Mouse (Mus musculus) liver, embryonic 14.5 days (tissue): ENCODE measurements around the gene Loxl3. TPM values are rescaled to one million over a fixed set of nuclear protein-coding genes. Genes with fewer than 3 reads are reported as not detected.

Experiments
- ATAC-seq: fragments of 200-750 bp; cut with Nextera tagmentation; 2 replicates; pipeline ENCODE4 v1.8.0; 2017; ENCODE audit warnings: moderate number of reproducible peaks, mild to moderate bottlenecking, moderate library complexity; ENCODE audit not compliant: insufficient read depth
- DNase-seq, 3 experiments: peaks; one replicate each; pipeline ENCODE4 v3.0.0-alpha.2; 2012 to 2013; ENCODE audit warnings: low read depth in 3 of 3, low spot score in 3 of 3
- H3K27ac ChIP-seq: fragments of 300-500 bp; sonication (generic); 2 replicates; pipeline ENCODE4 v1.5.1; 2014; ENCODE audit warnings: moderate library complexity, mild to moderate bottlenecking, control low read depth, inconsistent platforms
- H3K27me3 ChIP-seq: fragments of 300-500 bp; sonication (generic); 2 replicates; pipeline ENCODE4 v1.6.1; 2014; ENCODE audit warnings: mild to moderate bottlenecking, low read length, moderate library complexity; ENCODE audit not compliant: control insufficient read depth, insufficient read depth
- H3K36me3 ChIP-seq: fragments of 300-500 bp; sonication (generic); replicated peaks from 2 replicates; pipeline ENCODE4 v1.6.1; 2014; ENCODE audit warnings: low read depth; ENCODE audit not compliant: control insufficient read depth, insufficient read depth
- H3K4me1 ChIP-seq, 2 experiments: fragments of 200-500 bp in 1 of 2; fragments of 300-500 bp in 1 of 2; sonication (generic) in 1 of 2; replicated peaks; 2 replicates each; pipeline ENCODE4 v1.6.1; 2012 to 2014; ENCODE audit warnings: antibody characterized with exemption in 1 of 2, inconsistent platforms in 1 of 2, low read length in 1 of 2; ENCODE audit not compliant: control insufficient read depth in 2 of 2, insufficient read depth in 2 of 2
- H3K4me2 ChIP-seq: fragments of 300-500 bp; sonication (generic); 2 replicates; pipeline ENCODE4 v1.6.1; 2014; ENCODE audit warnings: low read depth, mild to moderate bottlenecking, control low read depth, moderate library complexity
- H3K4me3 ChIP-seq, 2 experiments: fragments of 200-500 bp in 1 of 2; fragments of 300-500 bp in 1 of 2; sonication (generic) in 1 of 2; 2 replicates each; pipeline ENCODE4 v1.5.1; 2012 to 2014; ENCODE audit warnings: low read depth in 2 of 2, low read length in 2 of 2, mild to moderate bottlenecking in 2 of 2, control low read depth in 1 of 2, inconsistent platforms in 1 of 2, moderate library complexity in 1 of 2; ENCODE audit not compliant: insufficient read depth in 1 of 2
- H3K9ac ChIP-seq: fragments of 300-500 bp; sonication (generic); replicated peaks from 2 replicates; pipeline ENCODE4 v1.6.1; 2014; ENCODE audit warnings: mild to moderate bottlenecking, control low read depth, moderate library complexity
- H3K9me3 ChIP-seq: fragments of 300-500 bp; sonication (generic); 2 replicates; pipeline ENCODE4 v1.6.1; 2016; ENCODE audit warnings: low read length, mixed read lengths; ENCODE audit not compliant: control insufficient read depth
- CTCF ChIP-seq: IDR thresholded peaks from 2 replicates; pipeline ENCODE4 v1.5.1; 2016; ENCODE audit warnings: antibody characterized with exemption, low read depth, control low read depth
- EP300 ChIP-seq: IDR thresholded peaks from 2 replicates; pipeline ENCODE4 v1.6.1; 2016; ENCODE audit warnings: antibody characterized with exemption, low read depth
- WGBS: fragments of 180-500 bp; shearing (Covaris S2); extraction: QIAGEN DNeasy Blood & Tissue Kit; methylation state at CpG from one replicate; pipeline ENCODE4 v1.1.7; 2014; ENCODE audit not compliant: insufficient replicate concordance; 5-methylcytosine and 5-hydroxymethylcytosine counted together
- polyA plus RNA-seq, 2 experiments: library from polyadenylated mRNA; depleted of rRNA in 1 of 2; stranded (reverse) in 1 of 2; unstranded in 1 of 2; fragments of >200 nt; fragmentation: Nextera tagmentation in 1 of 2; extraction: Ambion mirVana in 1 of 2; gene quantifications; 2 replicates each; pipeline versions ENCODE4 v1.2.1 to v1.2.3; 2012 to 2014

The Loxl3 gene
- polyA plus RNA-seq, 2 experiments: 1.1 to 1.6 TPM

- H3K4me1 ChIP-seq: peaks cover 20 to 31% of the 10 kb centered on the region in 2 experiments
- no peaks in the 10 kb centered on the region for H3K36me3 ChIP-seq
- no peak for ATAC-seq
- WGBS: 54% methylated on average over 2 of the region's 2 CpGs
- TF ChIP-seq EP300: no peak
- TF ChIP-seq CTCF: no peak
- H3K9me3 ChIP-seq: no peaks in the 10 kb centered on the region
- H3K4me3 ChIP-seq: no peak overlapping the region
- H3K27ac ChIP-seq: peak overlapping the region; percentile 64
- H3K27me3 ChIP-seq: no peaks in the 10 kb centered on the region
- no peak for DNase-seq
- H3K4me2 ChIP-seq: peak overlapping the region; percentile 33
- H3K9ac ChIP-seq: peak overlapping the region; percentile 9
Measured at GRCm38 (mm10) chr6:83004309-83004708, 29.7 kb upstream of the Loxl3 start.

GRCm38 (mm10) chr6:83004872-83005271 lies 29.1 kb upstream of the Loxl3 start:
- Histone ChIP-seq H3K4me1 (peaks cover 23 to 35% of the 10 kb centered on the region in 2 experiments), H3K36me3 (no peaks in the 10 kb centered on the region), H3K4me3 (no peak overlapping the region), H3K9ac (0 out of 2 replicates have a peak overlapping the region, but pooled peaks have one; percentile 9), H3K9me3 (no peaks in the 10 kb centered on the region), H3K27me3 (no peaks in the 10 kb centered on the region), H3K27ac (peak overlapping the region; percentile 64; the same call in 1 of the 2 replicates), H3K4me2 (peak overlapping the region; percentile 13; the same call in 1 of the 2 replicates)
- WGBS: 31% methylated on average over 7 of the region's 7 CpGs
- DNase-seq: no peak
- TF ChIP-seq EP300 (no peak), CTCF (no peak)
- 0 out of 2 replicates have a peak, but pooled peaks have one; percentile 30 for ATAC-seq

- H3K9ac ChIP-seq: no peak overlapping the region; the same call in 1 of the 2 replicates
- WGBS: 56% methylated on average over 10 of the region's 10 CpGs
- DNase-seq (no peak), ATAC-seq (no peak)
- no peak overlapping the region for H3K4me2 ChIP-seq
- H3K27ac ChIP-seq: peak overlapping the region; percentile 30; the same call in 1 of the 2 replicates
- H3K9me3 ChIP-seq: no peaks in the 10 kb centered on the region
- no peaks in the 10 kb centered on the region for H3K36me3 ChIP-seq
- H3K4me3 ChIP-seq: no peak overlapping the region
- no peaks in the 10 kb centered on the region for H3K27me3 ChIP-seq
- no peak for TF ChIP-seq EP300
- TF ChIP-seq CTCF: no peak
- peaks cover 29 to 42% of the 10 kb centered on the region in 2 experiments for H3K4me1 ChIP-seq
Measured at GRCm38 (mm10) chr6:83005444-83006011, 28.4 kb upstream of the Loxl3 start.

- Histone ChIP-seq H3K4me3 (no peak overlapping the region), H3K4me1 (peaks cover 34 to 48% of the 10 kb centered on the region in 2 experiments), H3K9me3 (no peaks in the 10 kb centered on the region), H3K36me3 (no peaks in the 10 kb centered on the region), H3K27ac (no peak overlapping the region), H3K9ac (no peak overlapping the region), H3K27me3 (no peaks in the 10 kb centered on the region), H3K4me2 (no peak overlapping the region)
- WGBS: 55% methylated on average over 6 of the region's 6 CpGs
- TF ChIP-seq EP300 (no peak), CTCF (no peak)
- DNase-seq (no peak), ATAC-seq (no peak)
Measured at GRCm38 (mm10) chr6:83006114-83006513, 27.9 kb upstream of the Loxl3 start.

- H3K27me3 ChIP-seq: no peaks in the 10 kb centered on the region
- no peak for ATAC-seq
- TF ChIP-seq CTCF (no peak), EP300 (no peak)
- peaks cover 53 to 65% of the 10 kb centered on the region in 2 experiments for H3K4me1 ChIP-seq
- no peak overlapping the region for H3K27ac ChIP-seq
- no peak for DNase-seq
- H3K9me3 ChIP-seq: no peaks in the 10 kb centered on the region
- no peak overlapping the region for H3K4me3 ChIP-seq
- no peaks in the 10 kb centered on the region for H3K36me3 ChIP-seq
- no peak overlapping the region for H3K9ac ChIP-seq
- no peak overlapping the region for H3K4me2 ChIP-seq
- WGBS: 25% methylated on average over 3 of the region's 3 CpGs
Measured at GRCm38 (mm10) chr6:83008659-83009058, 25.3 kb upstream of the Loxl3 start.
